Mouse (Mus musculus): ENCODE results near the gene Gtf3c4. TPM values are rescaled to one million over a fixed set of nuclear protein-coding genes. Genes with fewer than 3 reads are reported as not detected.
A peak's percentile ranks its signal among the peaks of the same experiment; 100 is the strongest.

The Gtf3c4 gene
- total RNA-seq (2014; fragmentation: Nextera tagmentation) (26.0 and 27.6 TPM in 2 replicates), total RNA-seq (2017) (22.0 and 25.0 TPM in 2 replicates), polyA plus RNA-seq (2012) (37.6 and 38.3 TPM in 2 replicates)

DNA sequence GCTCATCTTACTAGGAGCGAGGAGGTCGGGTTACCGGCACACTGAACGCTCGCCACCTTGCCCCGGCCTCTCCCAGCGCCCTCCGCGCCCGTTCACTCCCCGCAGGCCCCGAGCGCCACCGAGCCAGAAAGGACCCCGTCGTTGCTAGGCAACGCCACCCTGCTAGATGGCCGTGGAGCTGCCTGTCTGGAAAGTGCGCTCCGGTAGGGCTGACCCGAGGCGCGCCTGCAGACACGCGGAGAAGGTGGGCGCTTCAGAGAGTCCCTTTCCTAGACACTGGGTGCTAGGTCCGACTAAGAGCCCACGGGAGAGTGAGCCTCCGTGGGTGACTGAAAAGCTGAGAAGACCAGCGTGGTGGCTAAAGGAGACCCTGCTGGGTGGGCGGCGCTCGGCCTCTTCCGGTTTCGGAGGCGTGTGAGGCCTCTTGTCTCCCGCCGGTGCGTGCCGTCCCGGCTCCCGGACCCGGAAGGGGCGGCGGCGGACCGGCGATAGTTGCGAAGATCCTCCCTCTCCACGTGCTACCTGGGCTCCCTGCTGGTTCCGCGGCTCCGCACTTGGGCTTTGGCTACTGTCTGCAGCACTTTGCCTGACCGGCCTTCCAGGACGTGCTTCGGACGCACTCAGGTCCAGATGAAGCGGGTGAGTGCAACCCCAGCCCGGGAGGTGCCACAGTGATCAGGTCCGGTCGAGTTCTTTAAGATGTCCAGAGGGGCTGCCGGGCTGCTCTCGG, at the start of gene Gtf3c4, which contains the start of gene Ddx31:
TSS of gene Gtf3c4 (minus strand) at position 139 of the 730 bp plus-strand sequence.
TSS of gene Ddx31 (plus strand) at position 185 of the 730 bp plus-strand sequence.
- Histone ChIP-seq H3K4me1 (ENCODE audit: insufficient read depth, low read depth, low read length) (peaks cover 44% of the 10 kb centered on the region), H3K27me3 (ENCODE audit: insufficient read depth, low read length) (no peaks in the 10 kb centered on the region), H3K36me3 (replicated peaks) (peaks cover 49% of the 10 kb centered on the region), H3K4me3 (ENCODE audit: low read depth, low read length) (peak within 1 kb of the TSS; percentile 100), H3K9me3 (replicated peaks) (no peaks in the 10 kb centered on the region)
- DNase-seq (ENCODE audit: low spot score) (peak; percentile 92), ATAC-seq (ENCODE audit: extremely low read depth, insufficient number of reproducible peaks, low FRiP score, poor library complexity, severe bottlenecking) (peak; percentile 85)
- TF ChIP-seq CTCF (IDR thresholded peaks at IDR 0.05; ENCODE audit: low read depth, low read length) (no peak), POLR2AphosphoS5 (IDR thresholded peaks at IDR 0.05; ENCODE audit: insufficient replicate concordance, low read depth, low read length) (no peak), TAL1 (conservative IDR thresholded peaks at IDR 0.05; ENCODE audit: low read depth, low read length) (no peak), GATA1 (IDR thresholded peaks at IDR 0.05; ENCODE audit: borderline replicate concordance, low read length) (no peak), GATA2 (IDR thresholded peaks at IDR 0.05; ENCODE audit: borderline replicate concordance, low read depth, low read length) (no peak)

DNA sequence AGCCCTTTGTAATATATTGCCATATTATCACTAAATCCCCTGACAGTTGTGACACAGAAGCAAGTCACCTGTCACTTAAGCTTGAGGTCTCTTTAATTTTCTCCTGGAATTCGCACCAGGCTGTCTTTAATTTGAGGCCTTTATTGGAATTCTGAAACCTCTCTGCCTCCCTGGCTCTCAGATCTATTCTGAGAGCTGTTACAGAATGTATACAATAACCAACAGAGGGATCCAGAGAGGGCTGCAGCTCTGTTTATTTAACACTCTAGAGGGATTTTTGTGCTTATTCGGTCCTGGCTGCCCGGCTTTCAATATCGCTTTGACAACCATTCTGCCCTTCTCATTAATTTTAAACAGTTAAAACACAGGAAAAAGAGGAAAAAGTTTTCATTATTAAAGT, 44.8 kb upstream of the Gtf3c4 start:
- H3K4me1 ChIP-seq (ENCODE audit: insufficient read depth, low read depth, low read length), result no peaks in the 10 kb centered on the region
- H3K4me3 ChIP-seq (ENCODE audit: low read depth, low read length), result no peak overlapping the region
- ATAC-seq (ENCODE audit: extremely low read depth, insufficient number of reproducible peaks, low FRiP score, poor library complexity, severe bottlenecking) (no peak), DNase-seq (ENCODE audit: low spot score) (no peak)
- no peaks in the 10 kb centered on the region for H3K9me3 ChIP-seq (replicated peaks)
- H3K27me3 ChIP-seq (ENCODE audit: insufficient read depth, low read length), result no peaks in the 10 kb centered on the region
- no peak for TF ChIP-seq GATA1 (IDR thresholded peaks at IDR 0.05; ENCODE audit: borderline replicate concordance, low read length)
- TF ChIP-seq TAL1 (conservative IDR thresholded peaks at IDR 0.05; ENCODE audit: low read depth, low read length), result no peak
- no peak for TF ChIP-seq GATA2 (IDR thresholded peaks at IDR 0.05; ENCODE audit: borderline replicate concordance, low read depth, low read length)
- H3K36me3 ChIP-seq (replicated peaks), result peaks cover 97% of the 10 kb centered on the region

DNA sequence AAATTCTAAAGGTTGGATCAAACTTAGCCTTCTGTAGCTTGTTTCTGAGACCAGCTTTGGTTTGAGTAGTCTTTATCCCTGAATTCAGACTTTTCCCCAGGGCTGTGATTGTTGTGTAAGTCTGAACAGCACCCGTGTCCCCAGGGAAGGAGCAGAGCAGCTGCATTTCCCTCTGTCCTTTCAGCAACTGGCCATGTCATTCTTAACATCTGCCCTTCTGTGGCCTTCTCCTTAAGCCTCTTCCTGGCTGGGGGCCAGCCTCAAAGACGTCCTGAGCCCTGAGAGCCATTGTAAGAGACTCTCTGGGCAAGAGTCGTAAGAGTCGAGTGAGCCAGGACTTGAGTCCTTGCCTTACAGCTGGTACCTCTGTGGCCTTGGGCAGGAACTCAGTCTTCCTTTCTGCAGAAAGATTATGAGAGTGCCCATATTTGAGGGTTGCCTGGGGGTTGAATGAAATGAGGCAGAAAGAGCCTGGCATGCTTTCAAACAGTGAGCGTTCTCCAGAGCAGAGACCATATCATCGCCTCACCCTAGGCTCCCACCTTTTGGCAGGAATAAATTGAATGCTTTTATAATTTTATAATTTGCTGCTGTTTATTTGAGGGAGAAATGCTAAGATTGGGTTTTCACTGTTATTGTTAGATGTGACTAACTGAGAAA, 42.8 kb upstream of the Gtf3c4 start:
- H3K36me3 ChIP-seq (replicated peaks), result peaks cover 92% of the 10 kb centered on the region

DNA sequence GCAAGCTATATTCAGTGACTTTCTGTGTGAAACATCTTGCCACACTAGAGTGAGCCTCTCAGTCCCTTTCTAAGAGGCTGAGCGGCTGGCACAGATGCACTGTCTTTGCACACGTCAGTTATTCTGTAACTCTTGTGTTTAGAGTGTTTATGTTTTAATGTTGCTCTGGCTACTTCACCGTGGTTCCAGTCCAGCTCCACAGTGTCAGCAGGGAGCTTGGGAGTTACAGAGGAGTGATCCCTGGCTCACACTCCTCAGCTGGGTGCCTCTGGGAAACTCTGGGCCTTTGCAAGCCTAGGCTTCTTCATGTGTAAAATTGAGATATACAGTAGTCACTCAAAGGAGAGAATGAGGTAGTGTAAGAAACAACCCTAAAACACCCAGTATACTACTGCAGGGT, 41.9 kb upstream of the Gtf3c4 start:
- Histone ChIP-seq H3K36me3 (replicated peaks) (peaks cover 92% of the 10 kb centered on the region), H3K4me3 (ENCODE audit: low read depth, low read length) (no peak overlapping the region), H3K9me3 (replicated peaks) (no peaks in the 10 kb centered on the region), H3K4me1 (ENCODE audit: insufficient read depth, low read depth, low read length) (no peaks in the 10 kb centered on the region), H3K27me3 (ENCODE audit: insufficient read depth, low read length) (no peaks in the 10 kb centered on the region)
- no peak for TF ChIP-seq GATA2 (IDR thresholded peaks at IDR 0.05; ENCODE audit: borderline replicate concordance, low read depth, low read length)
- no peak for TF ChIP-seq TAL1 (conservative IDR thresholded peaks at IDR 0.05; ENCODE audit: low read depth, low read length)
- no peak for TF ChIP-seq POLR2AphosphoS5 (IDR thresholded peaks at IDR 0.05; ENCODE audit: insufficient replicate concordance, low read depth, low read length)
- no peak for TF ChIP-seq GATA1 (IDR thresholded peaks at IDR 0.05; ENCODE audit: borderline replicate concordance, low read length)
- TF ChIP-seq CTCF (IDR thresholded peaks at IDR 0.05; ENCODE audit: low read depth, low read length), result no peak
- ATAC-seq (ENCODE audit: extremely low read depth, insufficient number of reproducible peaks, low FRiP score, poor library complexity, severe bottlenecking) (no peak), DNase-seq (ENCODE audit: low spot score) (no peak)

More for the DNA sequence above, 42.8 kb upstream of the Gtf3c4 start:
- ATAC-seq (ENCODE audit: extremely low read depth, insufficient number of reproducible peaks, low FRiP score, poor library complexity, severe bottlenecking) (no peak), DNase-seq (ENCODE audit: low spot score) (no peak)
- Histone ChIP-seq H3K4me3 (ENCODE audit: low read depth, low read length) (no peak overlapping the region), H3K27me3 (ENCODE audit: insufficient read depth, low read length) (no peaks in the 10 kb centered on the region), H3K4me1 (ENCODE audit: insufficient read depth, low read depth, low read length) (no peaks in the 10 kb centered on the region), H3K9me3 (replicated peaks) (no peaks in the 10 kb centered on the region)
- TF ChIP-seq POLR2AphosphoS5 (IDR thresholded peaks at IDR 0.05; ENCODE audit: insufficient replicate concordance, low read depth, low read length) (no peak), GATA1 (IDR thresholded peaks at IDR 0.05; ENCODE audit: borderline replicate concordance, low read length) (no peak), TAL1 (conservative IDR thresholded peaks at IDR 0.05; ENCODE audit: low read depth, low read length) (no peak), GATA2 (IDR thresholded peaks at IDR 0.05; ENCODE audit: borderline replicate concordance, low read depth, low read length) (no peak), CTCF (IDR thresholded peaks at IDR 0.05; ENCODE audit: low read depth, low read length) (no peak)

DNA sequence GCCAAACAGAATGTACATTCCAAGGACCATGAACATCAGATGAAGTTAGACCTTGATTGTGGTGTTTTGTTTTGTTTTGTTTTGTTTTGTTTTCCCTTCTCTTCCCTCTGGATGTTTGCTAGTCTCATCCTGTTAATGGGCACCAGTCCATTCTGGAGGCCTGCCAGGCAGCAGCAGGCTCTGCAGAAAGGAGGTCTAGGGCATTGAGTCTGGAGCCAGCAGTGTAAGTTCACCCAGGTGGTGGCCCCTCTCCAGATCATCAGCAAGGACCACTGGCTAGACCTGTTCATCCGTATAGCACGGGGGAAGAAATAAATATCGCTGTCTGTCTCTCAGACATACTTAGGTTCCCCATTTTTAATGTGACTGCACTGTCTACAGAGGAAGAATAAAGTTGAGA, 41.1 kb upstream of the Gtf3c4 start:
- Histone ChIP-seq H3K4me1 (ENCODE audit: insufficient read depth, low read depth, low read length) (no peaks in the 10 kb centered on the region), H3K9me3 (replicated peaks) (no peaks in the 10 kb centered on the region), H3K27me3 (ENCODE audit: insufficient read depth, low read length) (no peaks in the 10 kb centered on the region), H3K36me3 (replicated peaks) (peaks cover 92% of the 10 kb centered on the region), H3K4me3 (ENCODE audit: low read depth, low read length) (no peak overlapping the region)
- no peak for ATAC-seq (ENCODE audit: extremely low read depth, insufficient number of reproducible peaks, low FRiP score, poor library complexity, severe bottlenecking)
- no peak for DNase-seq (ENCODE audit: low spot score)
- TF ChIP-seq GATA1 (IDR thresholded peaks at IDR 0.05; ENCODE audit: borderline replicate concordance, low read length) (no peak), TAL1 (conservative IDR thresholded peaks at IDR 0.05; ENCODE audit: low read depth, low read length) (no peak), CTCF (IDR thresholded peaks at IDR 0.05; ENCODE audit: low read depth, low read length) (no peak), GATA2 (IDR thresholded peaks at IDR 0.05; ENCODE audit: borderline replicate concordance, low read depth, low read length) (no peak), POLR2AphosphoS5 (IDR thresholded peaks at IDR 0.05; ENCODE audit: insufficient replicate concordance, low read depth, low read length) (no peak)

DNA sequence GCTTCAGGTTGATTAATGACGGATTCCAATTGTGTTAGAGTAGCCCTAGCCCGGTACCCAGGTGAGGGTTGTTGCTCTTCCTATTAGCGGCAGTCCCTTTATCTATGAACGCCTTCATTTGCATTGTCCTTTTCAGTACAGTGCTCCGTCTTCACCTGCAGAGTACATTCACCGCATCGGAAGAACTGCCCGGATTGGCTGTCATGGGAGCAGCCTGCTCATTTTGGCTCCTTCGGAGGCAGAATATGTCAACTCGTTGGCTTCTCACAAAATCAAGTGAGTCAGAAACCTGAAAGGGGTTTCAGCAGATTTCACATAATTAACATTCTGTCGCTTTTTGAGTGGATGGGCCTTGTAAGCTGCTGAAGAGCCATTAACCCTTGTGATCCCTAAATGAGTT, 35.4 kb upstream of the Gtf3c4 start:
- no peaks in the 10 kb centered on the region for H3K4me1 ChIP-seq (ENCODE audit: insufficient read depth, low read depth, low read length)
- peaks cover 93% of the 10 kb centered on the region for H3K36me3 ChIP-seq (replicated peaks)
- no peaks in the 10 kb centered on the region for H3K27me3 ChIP-seq (ENCODE audit: insufficient read depth, low read length)
- no peaks in the 10 kb centered on the region for H3K9me3 ChIP-seq (replicated peaks)
- no peak overlapping the region for H3K4me3 ChIP-seq (ENCODE audit: low read depth, low read length)
- DNase-seq (ENCODE audit: low spot score) (no peak), ATAC-seq (ENCODE audit: extremely low read depth, insufficient number of reproducible peaks, low FRiP score, poor library complexity, severe bottlenecking) (no peak)
- TF ChIP-seq TAL1 (conservative IDR thresholded peaks at IDR 0.05; ENCODE audit: low read depth, low read length) (no peak), GATA1 (IDR thresholded peaks at IDR 0.05; ENCODE audit: borderline replicate concordance, low read length) (no peak), POLR2AphosphoS5 (IDR thresholded peaks at IDR 0.05; ENCODE audit: insufficient replicate concordance, low read depth, low read length) (no peak), CTCF (IDR thresholded peaks at IDR 0.05; ENCODE audit: low read depth, low read length) (no peak), GATA2 (IDR thresholded peaks at IDR 0.05; ENCODE audit: borderline replicate concordance, low read depth, low read length) (no peak)

Measured in G1E (cell line).